Mouse (Mus musculus): Measurements from ENCODE around the gene Cnnm1. TPM values are rescaled to one million over a fixed set of nuclear protein-coding genes. Genes with fewer than 3 reads are reported as not detected.

Gene Cnnm1
- polyA plus RNA-seq, 1 experiment = 6.0 TPM

- WGBS = 85% methylated on average over 7 of the region's 7 CpGs
- no peak for TF ChIP-seq CTCF (conservative IDR thresholded peaks at IDR 0.05; ENCODE audit: insufficient read depth, insufficient read length, low read depth, low read length)
- TF ChIP-seq POLR2A (IDR thresholded peaks at IDR 0.05; ENCODE audit: low read depth, low read length) = no peak
These were observed 990 bp upstream of the Cnnm1 start for GRCm38 (mm10) chr19:43439246-43439645.

GRCm38 (mm10) chr19:43440768-43441660 lies 778 bp downstream of the Cnnm1 start:
- WGBS = under 1% methylated on average over 103 of the region's 118 CpGs
- peak overlapping the region; percentile 82 for H3K4me3 ChIP-seq (ENCODE audit: insufficient read depth, low read depth, low read length)

More at GRCm38 (mm10) chr19:43439246-43439645, 990 bp upstream of the Cnnm1 start:
- Histone ChIP-seq H3K27me3 (replicated peaks; ENCODE audit: control insufficient read depth, insufficient read depth, low read length) (no peaks in the 10 kb centered on the region), H3K4me3 (ENCODE audit: insufficient read depth, low read depth, low read length) (no peak overlapping the region), H3K4me1 (ENCODE audit: control insufficient read depth, insufficient read depth, low read length) (no peaks in the 10 kb centered on the region; the same call in 1 of the 2 replicates), H3K36me3 (ENCODE audit: control insufficient read depth, insufficient read depth, low read length) (no peaks in the 10 kb centered on the region), H3K27ac (ENCODE audit: insufficient read depth, low read depth, low read length) (no peak overlapping the region)
- DNase-seq = no peak

GRCm38 (mm10) chr19:43441661-43441990 lies 1.4 kb downstream of the Cnnm1 start:
- Histone ChIP-seq H3K4me3 (ENCODE audit: insufficient read depth, low read depth, low read length) (peak overlapping the region; percentile 82), H3K4me1 (ENCODE audit: control insufficient read depth, insufficient read depth, low read length) (no peaks in the 10 kb centered on the region; the same call in 1 of the 2 replicates), H3K36me3 (ENCODE audit: control insufficient read depth, insufficient read depth, low read length) (no peaks in the 10 kb centered on the region), H3K27ac (ENCODE audit: insufficient read depth, low read depth, low read length) (peak overlapping the region; percentile 67; the same call in 1 of the 2 replicates), H3K27me3 (replicated peaks; ENCODE audit: control insufficient read depth, insufficient read depth, low read length) (no peaks in the 10 kb centered on the region)
- DNase-seq = no peak
- TF ChIP-seq CTCF (conservative IDR thresholded peaks at IDR 0.05; ENCODE audit: insufficient read depth, insufficient read length, low read depth, low read length) (no peak), POLR2A (IDR thresholded peaks at IDR 0.05; ENCODE audit: low read depth, low read length) (no peak)
- WGBS = 16% methylated on average over 17 of the region's 17 CpGs

More at GRCm38 (mm10) chr19:43440768-43441660, 778 bp downstream of the Cnnm1 start:
- no peak for TF ChIP-seq CTCF (conservative IDR thresholded peaks at IDR 0.05; ENCODE audit: insufficient read depth, insufficient read length, low read depth, low read length)
- DNase-seq = peak; percentile 76
- H3K4me1 ChIP-seq (ENCODE audit: control insufficient read depth, insufficient read depth, low read length) = no peaks in the 10 kb centered on the region; the same call in 1 of the 2 replicates
- no peaks in the 10 kb centered on the region for H3K36me3 ChIP-seq (ENCODE audit: control insufficient read depth, insufficient read depth, low read length)
- no peaks in the 10 kb centered on the region for H3K27me3 ChIP-seq (replicated peaks; ENCODE audit: control insufficient read depth, insufficient read depth, low read length)
- peak overlapping the region; percentile 67 for H3K27ac ChIP-seq (ENCODE audit: insufficient read depth, low read depth, low read length)

GRCm38 (mm10) chr19:43442269-43442668 lies 2.0 kb downstream of the Cnnm1 start:
- H3K27ac ChIP-seq (ENCODE audit: insufficient read depth, low read depth, low read length) = no peak overlapping the region
- no peaks in the 10 kb centered on the region for H3K36me3 ChIP-seq (ENCODE audit: control insufficient read depth, insufficient read depth, low read length)
- H3K4me1 ChIP-seq (ENCODE audit: control insufficient read depth, insufficient read depth, low read length) = no peaks in the 10 kb centered on the region; the same call in 1 of the 2 replicates
- no peaks in the 10 kb centered on the region for H3K27me3 ChIP-seq (replicated peaks; ENCODE audit: control insufficient read depth, insufficient read depth, low read length)
- DNase-seq = peak; percentile 14
- no peak overlapping the region for H3K4me3 ChIP-seq (ENCODE audit: insufficient read depth, low read depth, low read length)
- WGBS = 25% methylated on average over 6 of the region's 6 CpGs
- TF ChIP-seq POLR2A (IDR thresholded peaks at IDR 0.05; ENCODE audit: low read depth, low read length) (no peak), CTCF (conservative IDR thresholded peaks at IDR 0.05; ENCODE audit: insufficient read depth, insufficient read length, low read depth, low read length) (no peak)

- H3K27me3 ChIP-seq (replicated peaks; ENCODE audit: control insufficient read depth, insufficient read depth, low read length) = no peaks in the 10 kb centered on the region
- no peak for DNase-seq
- H3K4me3 ChIP-seq (ENCODE audit: insufficient read depth, low read depth, low read length) = no peak overlapping the region
- no peak overlapping the region for H3K27ac ChIP-seq (ENCODE audit: insufficient read depth, low read depth, low read length)
- TF ChIP-seq POLR2A (IDR thresholded peaks at IDR 0.05; ENCODE audit: low read depth, low read length) (no peak), CTCF (conservative IDR thresholded peaks at IDR 0.05; ENCODE audit: insufficient read depth, insufficient read length, low read depth, low read length) (no peak)
- 89% methylated on average over 5 of the region's 5 CpGs for WGBS
- H3K4me1 ChIP-seq (ENCODE audit: control insufficient read depth, insufficient read depth, low read length) = no peaks in the 10 kb centered on the region; the same call in 1 of the 2 replicates
- no peaks in the 10 kb centered on the region for H3K36me3 ChIP-seq (ENCODE audit: control insufficient read depth, insufficient read depth, low read length)
These were observed 2.7 kb downstream of the Cnnm1 start for GRCm38 (mm10) chr19:43442906-43443305.

- no peak overlapping the region for H3K27ac ChIP-seq (ENCODE audit: insufficient read depth, low read depth, low read length)
- DNase-seq = no peak
- 51% methylated on average over 6 of the region's 6 CpGs for WGBS
- no peak overlapping the region for H3K4me3 ChIP-seq (ENCODE audit: insufficient read depth, low read depth, low read length)
- H3K4me1 ChIP-seq (ENCODE audit: control insufficient read depth, insufficient read depth, low read length) = no peaks in the 10 kb centered on the region; the same call in 1 of the 2 replicates
- H3K36me3 ChIP-seq (ENCODE audit: control insufficient read depth, insufficient read depth, low read length) = no peaks in the 10 kb centered on the region
- TF ChIP-seq CTCF (conservative IDR thresholded peaks at IDR 0.05; ENCODE audit: insufficient read depth, insufficient read length, low read depth, low read length) (no peak), POLR2A (IDR thresholded peaks at IDR 0.05; ENCODE audit: low read depth, low read length) (no peak)
- no peaks in the 10 kb centered on the region for H3K27me3 ChIP-seq (replicated peaks; ENCODE audit: control insufficient read depth, insufficient read depth, low read length)
These were observed 4.5 kb downstream of the Cnnm1 start for GRCm38 (mm10) chr19:43444636-43445205.

GRCm38 (mm10) chr19:43451563-43451962 lies 11.3 kb downstream of the Cnnm1 start:
- TF ChIP-seq POLR2A (IDR thresholded peaks at IDR 0.05; ENCODE audit: low read depth, low read length) (no peak), CTCF (conservative IDR thresholded peaks at IDR 0.05; ENCODE audit: insufficient read depth, insufficient read length, low read depth, low read length) (no peak)
- no peak for DNase-seq
- WGBS = 83% methylated on average over 10 of the region's 10 CpGs
- Histone ChIP-seq H3K27ac (ENCODE audit: insufficient read depth, low read depth, low read length) (no peak overlapping the region), H3K36me3 (ENCODE audit: control insufficient read depth, insufficient read depth, low read length) (no peaks in the 10 kb centered on the region), H3K27me3 (replicated peaks; ENCODE audit: control insufficient read depth, insufficient read depth, low read length) (no peaks in the 10 kb centered on the region), H3K4me1 (ENCODE audit: control insufficient read depth, insufficient read depth, low read length) (no peaks in the 10 kb centered on the region; the same call in 1 of the 2 replicates), H3K4me3 (ENCODE audit: insufficient read depth, low read depth, low read length) (no peak overlapping the region)

Data from kidney, adult 2 months (tissue).